Mouse (Mus musculus): ENCODE data around the gene Stpg1. TPM values are rescaled to one million over a fixed set of nuclear protein-coding genes. Genes with fewer than 3 reads are reported as not detected.
A peak's percentile ranks its signal among the peaks of the same experiment; 100 is the strongest.

The Stpg1 gene
- polyA plus RNA-seq, 1 experiment from 2014 or later: 0.47 TPM

- ATAC-seq (replicated peaks; ENCODE audit: extremely low read depth, insufficient read depth, low FRiP score): no peak
Observed at GRCm38 (mm10) chr4:135507547-135508350, 13.2 kb downstream of the Stpg1 start.

GRCm38 (mm10) chr4:135508419-135509039 is 13.9 kb downstream of the Stpg1 start:
- Histone ChIP-seq H3K9me3 (replicated peaks; ENCODE audit: control insufficient read depth, low read length) (no peaks in the 10 kb centered on the region), H3K36me3 (ENCODE audit: control insufficient read depth, insufficient read depth) (no peaks in the 10 kb centered on the region), H3K4me2 (ENCODE audit: low read depth, low read length) (peak overlapping the region; percentile 38; the same call in 1 of the 2 replicates), H3K27me3 (ENCODE audit: control insufficient read depth, insufficient read depth, low read length) (no peaks in the 10 kb centered on the region; the same call in 1 of the 2 replicates), H3K4me1 (ENCODE audit: control insufficient read depth, insufficient read depth, low read length) (peaks cover 2% of the 10 kb centered on the region), H3K9ac (ENCODE audit: low read length) (no peak overlapping the region), H3K27ac (ENCODE audit: low read length) (no peak overlapping the region), H3K4me3 (ENCODE audit: low read length) (no peak overlapping the region)
- ATAC-seq (replicated peaks; ENCODE audit: extremely low read depth, insufficient read depth, low FRiP score): no peak
- WGBS: 19% methylated on average over 13 of the region's 13 CpGs

More at GRCm38 (mm10) chr4:135507547-135508350, 13.2 kb downstream of the Stpg1 start:
- Histone ChIP-seq H3K36me3 (ENCODE audit: control insufficient read depth, insufficient read depth) (no peaks in the 10 kb centered on the region), H3K4me1 (ENCODE audit: control insufficient read depth, insufficient read depth, low read length) (peaks cover 2% of the 10 kb centered on the region), H3K4me2 (ENCODE audit: low read depth, low read length) (peak overlapping the region; percentile 61), H3K9ac (ENCODE audit: low read length) (peak overlapping the region; percentile 27), H3K27ac (ENCODE audit: low read length) (no peak overlapping the region), H3K9me3 (replicated peaks; ENCODE audit: control insufficient read depth, low read length) (no peaks in the 10 kb centered on the region), H3K27me3 (ENCODE audit: control insufficient read depth, insufficient read depth, low read length) (no peaks in the 10 kb centered on the region; the same call in 1 of the 2 replicates), H3K4me3 (ENCODE audit: low read length) (peak overlapping the region; percentile 33)
- 12% methylated on average over 22 of the region's 22 CpGs for WGBS

- H3K27me3 ChIP-seq (ENCODE audit: control insufficient read depth, insufficient read depth, low read length): no peaks in the 10 kb centered on the region; the same call in 1 of the 2 replicates
- H3K4me1 ChIP-seq (ENCODE audit: control insufficient read depth, insufficient read depth, low read length): peaks cover 2% of the 10 kb centered on the region
- H3K9ac ChIP-seq (ENCODE audit: low read length): no peak overlapping the region
- no peak for ATAC-seq (replicated peaks; ENCODE audit: extremely low read depth, insufficient read depth, low FRiP score)
- no peaks in the 10 kb centered on the region for H3K9me3 ChIP-seq (replicated peaks; ENCODE audit: control insufficient read depth, low read length)
- WGBS: 65% methylated on average over 12 of the region's 12 CpGs
- H3K4me2 ChIP-seq (ENCODE audit: low read depth, low read length): no peak overlapping the region
- H3K36me3 ChIP-seq (ENCODE audit: control insufficient read depth, insufficient read depth): no peaks in the 10 kb centered on the region
- no peak overlapping the region for H3K27ac ChIP-seq (ENCODE audit: low read length)
- H3K4me3 ChIP-seq (ENCODE audit: low read length): no peak overlapping the region
Observed at GRCm38 (mm10) chr4:135509515-135509914, 14.9 kb downstream of the Stpg1 start.

- ATAC-seq (replicated peaks; ENCODE audit: extremely low read depth, insufficient read depth, low FRiP score): no peak
- Histone ChIP-seq H3K4me1 (ENCODE audit: control insufficient read depth, insufficient read depth, low read length) (no peaks in the 10 kb centered on the region; the same call in 1 of the 2 replicates), H3K9ac (ENCODE audit: low read length) (no peak overlapping the region), H3K27ac (ENCODE audit: low read length) (no peak overlapping the region), H3K36me3 (ENCODE audit: control insufficient read depth, insufficient read depth) (no peaks in the 10 kb centered on the region), H3K9me3 (replicated peaks; ENCODE audit: control insufficient read depth, low read length) (0 out of 2 replicates have a peak, but pooled peaks cover 3% of the 10 kb centered on the region), H3K4me2 (ENCODE audit: low read depth, low read length) (no peak overlapping the region), H3K4me3 (ENCODE audit: low read length) (no peak overlapping the region), H3K27me3 (ENCODE audit: control insufficient read depth, insufficient read depth, low read length) (no peaks in the 10 kb centered on the region; the same call in 1 of the 2 replicates)
- 81% methylated on average over 7 of the region's 7 CpGs for WGBS
Observed at GRCm38 (mm10) chr4:135513865-135514264, 19.3 kb downstream of the Stpg1 start.

GRCm38 (mm10) chr4:135514925-135515324 is 20.3 kb downstream of the Stpg1 start:
- 67% methylated on average over 14 of the region's 14 CpGs for WGBS
- H3K27ac ChIP-seq (ENCODE audit: low read length): no peak overlapping the region
- no peak overlapping the region for H3K4me3 ChIP-seq (ENCODE audit: low read length)

GRCm38 (mm10) chr4:135516351-135517316 is 22.0 kb downstream of the Stpg1 start:
- H3K36me3 ChIP-seq (ENCODE audit: control insufficient read depth, insufficient read depth): no peaks in the 10 kb centered on the region
- H3K4me2 ChIP-seq (ENCODE audit: low read depth, low read length): no peak overlapping the region
- H3K4me3 ChIP-seq (ENCODE audit: low read length): no peak overlapping the region
- H3K4me1 ChIP-seq (ENCODE audit: control insufficient read depth, insufficient read depth, low read length): no peaks in the 10 kb centered on the region
- 0 out of 2 replicates have a peak overlapping the region, but pooled peaks have one; percentile 22 for H3K9ac ChIP-seq (ENCODE audit: low read length)
- no peak overlapping the region for H3K27ac ChIP-seq (ENCODE audit: low read length)
- H3K9me3 ChIP-seq (replicated peaks; ENCODE audit: control insufficient read depth, low read length): 0 out of 2 replicates have a peak, but pooled peaks cover 3% of the 10 kb centered on the region
- no peaks in the 10 kb centered on the region for H3K27me3 ChIP-seq (ENCODE audit: control insufficient read depth, insufficient read depth, low read length)
- WGBS: 50% methylated on average over 15 of the region's 15 CpGs
- no peak for ATAC-seq (replicated peaks; ENCODE audit: extremely low read depth, insufficient read depth, low FRiP score)

More at GRCm38 (mm10) chr4:135514925-135515324, 20.3 kb downstream of the Stpg1 start:
- ATAC-seq (replicated peaks; ENCODE audit: extremely low read depth, insufficient read depth, low FRiP score): no peak
- H3K9ac ChIP-seq (ENCODE audit: low read length): no peak overlapping the region
- no peaks in the 10 kb centered on the region for H3K4me1 ChIP-seq (ENCODE audit: control insufficient read depth, insufficient read depth, low read length)
- 0 out of 2 replicates have a peak, but pooled peaks cover 3% of the 10 kb centered on the region for H3K9me3 ChIP-seq (replicated peaks; ENCODE audit: control insufficient read depth, low read length)
- H3K36me3 ChIP-seq (ENCODE audit: control insufficient read depth, insufficient read depth): no peaks in the 10 kb centered on the region
- no peaks in the 10 kb centered on the region; the same call in 1 of the 2 replicates for H3K27me3 ChIP-seq (ENCODE audit: control insufficient read depth, insufficient read depth, low read length)
- no peak overlapping the region for H3K4me2 ChIP-seq (ENCODE audit: low read depth, low read length)

- Histone ChIP-seq H3K27ac (ENCODE audit: low read length) (no peak overlapping the region), H3K9ac (ENCODE audit: low read length) (no peak overlapping the region), H3K4me3 (ENCODE audit: low read length) (no peak overlapping the region), H3K4me2 (ENCODE audit: low read depth, low read length) (no peak overlapping the region), H3K4me1 (ENCODE audit: control insufficient read depth, insufficient read depth, low read length) (no peaks in the 10 kb centered on the region), H3K27me3 (ENCODE audit: control insufficient read depth, insufficient read depth, low read length) (peaks cover 3% of the 10 kb centered on the region; the same call in 1 of the 2 replicates), H3K36me3 (ENCODE audit: control insufficient read depth, insufficient read depth) (no peaks in the 10 kb centered on the region), H3K9me3 (replicated peaks; ENCODE audit: control insufficient read depth, low read length) (0 out of 2 replicates have a peak, but pooled peaks cover 3% of the 10 kb centered on the region)
- WGBS: 76% methylated on average over 12 of the region's 12 CpGs
- no peak for ATAC-seq (replicated peaks; ENCODE audit: extremely low read depth, insufficient read depth, low FRiP score)
Observed at GRCm38 (mm10) chr4:135518135-135518534, 23.5 kb downstream of the Stpg1 start.

- Histone ChIP-seq H3K27ac (ENCODE audit: low read length) (no peak overlapping the region), H3K4me1 (ENCODE audit: control insufficient read depth, insufficient read depth, low read length) (no peaks in the 10 kb centered on the region), H3K27me3 (ENCODE audit: control insufficient read depth, insufficient read depth, low read length) (peaks cover 3% of the 10 kb centered on the region; the same call in 1 of the 2 replicates), H3K36me3 (ENCODE audit: control insufficient read depth, insufficient read depth) (no peaks in the 10 kb centered on the region), H3K9me3 (replicated peaks; ENCODE audit: control insufficient read depth, low read length) (0 out of 2 replicates have a peak, but pooled peaks cover 3% of the 10 kb centered on the region), H3K4me2 (ENCODE audit: low read depth, low read length) (no peak overlapping the region), H3K9ac (ENCODE audit: low read length) (no peak overlapping the region), H3K4me3 (ENCODE audit: low read length) (no peak overlapping the region)
- WGBS: 71% methylated on average over 9 of the region's 9 CpGs
- ATAC-seq (replicated peaks; ENCODE audit: extremely low read depth, insufficient read depth, low FRiP score): no peak
Observed at GRCm38 (mm10) chr4:135520421-135520820, 25.8 kb downstream of the Stpg1 start.

Measured in heart, embryonic 16.5 days (tissue).